Mouse (Mus musculus): ENCODE data around the gene Orm2.

Orm2 gene

GRCm38 (mm10) chr4:63408247-63408646, 46.0 kb downstream of the Orm2 start:
- no peak for DNase-seq (ENCODE audit: low spot score)

GRCm38 (mm10) chr4:63408649-63409048, 46.4 kb downstream of the Orm2 start:
- peak; percentile 55 for DNase-seq (ENCODE audit: low spot score)

GRCm38 (mm10) chr4:63409317-63409907, 47.2 kb downstream of the Orm2 start:
- DNase-seq (ENCODE audit: low spot score), result no peak

- peak; percentile 59 for DNase-seq (ENCODE audit: low spot score)
Observed at GRCm38 (mm10) chr4:63409908-63410582, 47.8 kb downstream of the Orm2 start.

GRCm38 (mm10) chr4:63410583-63410934, 48.3 kb downstream of the Orm2 start:
- peak; percentile 95 for DNase-seq (ENCODE audit: low spot score)

GRCm38 (mm10) chr4:63411222-63411621, 49.0 kb downstream of the Orm2 start:
- DNase-seq (ENCODE audit: low spot score), result peak; percentile 26

GRCm38 (mm10) chr4:63414951-63415350, 52.7 kb downstream of the Orm2 start:
- no peak for DNase-seq (ENCODE audit: low spot score)
